Mouse (Mus musculus) ovary, postnatal 14 days (tissue): Measurements from ENCODE around the gene Nme6.
A peak's percentile ranks its signal among the peaks of the same experiment; 100 is the strongest.
"Not testable (repeated sequence)": the region's sequence is repeated elsewhere in the genome, so short reads cannot be mapped to it uniquely, and the experiment has no call there.

ENCODE experiments used
- DNase-seq: peaks from one replicate; pipeline ENCODE4 v3.0.0; 2022; ENCODE audit warnings: low spot score

The Nme6 gene

DNA sequence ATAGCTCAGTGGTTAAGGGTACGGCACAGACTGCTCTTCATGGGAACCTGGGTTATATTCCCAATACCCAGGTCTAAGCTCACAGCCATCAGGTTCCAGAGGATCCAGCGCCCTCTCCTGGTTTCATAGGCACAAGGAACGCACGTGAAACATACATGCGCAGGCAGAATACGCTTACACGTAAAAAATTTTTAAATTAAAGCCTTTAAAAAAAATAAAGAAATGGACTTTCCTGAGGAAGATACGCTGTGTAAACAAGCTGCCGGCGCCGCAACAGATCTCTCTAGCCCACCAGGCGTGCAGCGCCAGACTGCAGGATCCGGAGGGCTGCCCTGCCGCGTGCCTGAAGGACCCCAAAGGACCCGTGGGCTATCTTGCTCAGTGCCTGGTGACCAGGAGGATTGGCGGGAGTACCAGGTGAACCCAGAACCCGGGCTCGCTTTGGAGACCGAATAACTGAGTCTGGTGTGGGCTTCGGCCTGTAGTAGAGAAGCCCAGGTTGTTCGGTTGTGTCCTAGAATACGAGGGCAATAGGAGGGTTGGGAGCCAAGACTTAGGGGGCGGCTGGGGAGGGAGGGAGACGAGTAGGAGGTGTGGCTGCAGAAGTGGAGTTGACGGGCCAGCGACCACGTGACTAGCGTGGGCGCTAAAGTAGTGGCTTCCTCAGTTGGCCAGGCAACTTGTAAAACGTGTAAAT lies at the start of gene Nme6:
TSS of gene Nme6 (plus strand) at position 359 of the 697 bp plus-strand sequence.
- DNase-seq: peak; percentile 89

DNA sequence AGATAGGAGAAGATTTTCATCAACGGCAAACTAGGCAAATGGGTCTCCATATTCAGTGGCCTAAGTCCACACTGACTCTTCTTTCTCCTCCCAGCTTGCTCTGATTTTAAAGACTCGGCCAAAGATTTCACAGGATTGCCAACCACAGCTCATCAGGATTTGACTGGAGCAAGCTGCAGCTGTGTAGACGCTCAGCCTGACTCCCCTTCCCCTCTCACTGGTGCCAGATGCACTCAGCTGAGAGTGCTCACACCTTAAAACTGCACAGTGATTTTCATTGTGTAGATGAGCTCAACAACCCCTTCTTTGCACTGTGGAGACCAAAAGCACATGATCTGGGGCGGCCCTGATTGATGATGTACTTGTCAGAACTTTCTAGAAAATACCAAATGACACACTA lies 42.0 kb upstream of the Nme6 start, which contains the start of gene Fbxw27:
TSS of gene Fbxw27 (minus strand) at position 101 of the 400 bp plus-strand sequence.
- not testable (repeated sequence) for DNase-seq

- no peak for DNase-seq
Observed at GRCm38 (mm10) chr9:109795221-109795620, 37.3 kb upstream of the Nme6 start.

GRCm38 (mm10) chr9:109795811-109796210 lies 36.7 kb upstream of the Nme6 start:
- DNase-seq: no peak

- DNase-seq: no peak
Observed at GRCm38 (mm10) chr9:109798051-109798450, 34.5 kb upstream of the Nme6 start.

- DNase-seq: not testable (repeated sequence)
Observed at GRCm38 (mm10) chr9:109805596-109805995, 27.0 kb upstream of the Nme6 start.

DNA sequence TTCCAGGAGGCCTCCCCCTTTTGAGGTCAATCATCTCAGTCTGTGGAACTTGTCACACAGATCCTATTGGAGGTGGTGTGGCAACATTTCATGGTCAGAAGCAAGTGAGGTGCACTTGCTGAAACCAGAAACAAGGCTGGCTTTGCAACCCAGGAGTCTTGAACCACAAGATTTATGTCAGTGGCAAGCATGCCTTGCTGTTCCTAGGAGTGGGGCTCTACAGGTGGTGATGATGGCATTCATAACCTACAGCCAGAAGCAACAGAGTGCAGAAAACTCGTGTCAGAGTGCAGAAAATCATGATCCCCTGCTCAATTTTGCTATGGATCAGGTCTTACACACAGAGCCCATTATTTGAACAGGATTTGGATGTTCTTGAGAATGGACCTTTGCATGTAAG lies 26.3 kb upstream of the Nme6 start:
- DNase-seq: no peak

GRCm38 (mm10) chr9:109806695-109807293 lies 25.8 kb upstream of the Nme6 start:
- DNase-seq: no peak

DNA sequence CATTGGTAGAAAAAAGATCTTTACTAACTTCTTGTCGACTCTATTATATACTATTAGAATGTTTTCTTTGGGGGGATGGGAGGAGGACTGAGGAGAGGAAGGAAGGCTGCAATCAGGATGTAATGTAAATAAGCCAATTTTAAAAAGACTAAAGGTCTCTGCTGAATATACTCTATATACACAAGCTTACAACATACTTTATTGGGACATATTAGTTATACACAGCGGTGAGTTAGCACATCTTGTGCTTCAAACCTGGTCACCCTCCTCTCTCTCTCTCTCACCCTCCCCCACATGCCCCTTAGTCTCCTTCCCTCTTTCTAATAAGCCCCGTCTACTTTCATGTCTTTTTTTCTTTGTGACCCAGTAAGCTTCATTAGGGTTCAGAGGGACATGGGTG lies 24.7 kb upstream of the Nme6 start:
- DNase-seq: no peak

- DNase-seq: no peak
Observed at GRCm38 (mm10) chr9:109811980-109812379, 20.6 kb upstream of the Nme6 start, which contains the start of gene Spink8. Gene Spink8 (plus strand): TSS chr9:109812280.

DNA sequence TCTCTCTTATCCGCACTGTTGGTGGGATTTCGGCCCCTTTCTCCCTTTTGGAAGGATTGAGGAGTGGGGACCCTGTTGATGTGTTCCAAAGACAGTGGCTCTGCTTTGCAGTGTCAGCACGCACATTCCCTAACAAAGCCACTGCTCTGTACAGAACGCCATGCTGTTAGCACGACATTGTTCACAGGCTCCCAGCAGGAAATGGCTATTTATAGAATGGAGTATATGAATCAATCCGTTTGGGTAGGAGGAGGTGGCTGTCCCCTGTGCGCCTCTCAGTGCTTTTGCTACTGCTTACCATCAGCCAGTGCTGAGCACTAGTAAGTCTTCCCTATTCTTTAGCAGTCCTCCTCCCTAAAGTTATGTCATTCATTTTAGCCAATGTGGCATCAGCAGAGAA lies 19.1 kb upstream of the Nme6 start:
- no peak for DNase-seq

- DNase-seq: no peak
Observed at GRCm38 (mm10) chr9:109816341-109816740, 16.2 kb upstream of the Nme6 start.

DNA sequence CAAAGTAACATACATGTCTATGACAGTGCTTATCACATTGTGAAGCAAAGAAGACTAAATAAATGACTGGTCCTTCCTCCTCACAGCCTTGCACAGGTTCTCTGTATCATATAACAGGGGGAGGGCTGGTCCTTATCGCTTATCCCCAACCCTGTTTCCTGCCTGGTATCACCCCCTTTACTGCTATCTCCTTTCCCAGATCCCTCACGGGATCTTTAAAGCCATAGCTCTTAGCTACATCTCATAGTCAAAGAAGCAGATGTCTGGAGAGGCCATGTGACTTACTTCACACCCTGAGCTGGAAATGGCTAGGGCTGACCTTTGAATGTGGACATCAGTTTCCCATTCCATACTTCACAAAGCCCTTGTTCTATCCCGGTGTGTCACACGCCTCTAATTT lies 6.8 kb upstream of the Nme6 start:
- DNase-seq: no peak

DNA sequence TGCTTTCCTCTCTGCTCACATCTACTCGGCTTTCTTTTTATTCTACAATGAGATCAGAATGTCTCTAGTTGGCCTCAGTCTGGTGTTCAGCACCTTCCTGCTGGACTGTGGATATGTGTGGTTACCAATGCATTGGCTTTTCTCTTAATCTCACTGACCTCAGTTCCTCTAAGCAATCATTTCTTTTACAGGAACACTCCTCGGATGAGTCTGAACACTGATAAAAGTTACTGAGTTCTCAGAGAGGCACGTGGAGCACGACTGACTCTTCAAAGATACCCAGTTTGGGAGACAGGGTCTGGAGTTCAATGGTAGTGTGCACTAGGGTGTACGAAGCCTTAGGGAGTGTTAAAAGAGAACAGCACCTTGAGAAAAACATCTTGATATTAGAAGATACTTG lies 6.4 kb upstream of the Nme6 start:
- DNase-seq: no peak

DNA sequence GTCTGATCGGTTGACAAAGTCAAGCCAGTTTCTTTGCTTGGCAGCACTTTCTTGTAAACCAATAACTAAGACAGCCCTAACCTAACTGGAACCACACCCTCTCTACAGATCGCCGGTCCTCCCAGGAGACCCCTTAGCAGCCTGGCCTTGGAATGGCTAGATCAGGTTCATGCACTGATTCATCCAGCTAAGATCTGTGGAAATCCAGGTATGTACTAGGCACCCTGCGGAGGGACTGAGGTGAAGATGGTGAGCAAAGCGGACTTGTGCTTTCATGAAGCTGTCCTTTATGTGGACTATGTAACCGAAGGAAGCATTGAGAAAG lies 501 bp downstream of the Nme6 start:
- DNase-seq: peak; percentile 7

DNA sequence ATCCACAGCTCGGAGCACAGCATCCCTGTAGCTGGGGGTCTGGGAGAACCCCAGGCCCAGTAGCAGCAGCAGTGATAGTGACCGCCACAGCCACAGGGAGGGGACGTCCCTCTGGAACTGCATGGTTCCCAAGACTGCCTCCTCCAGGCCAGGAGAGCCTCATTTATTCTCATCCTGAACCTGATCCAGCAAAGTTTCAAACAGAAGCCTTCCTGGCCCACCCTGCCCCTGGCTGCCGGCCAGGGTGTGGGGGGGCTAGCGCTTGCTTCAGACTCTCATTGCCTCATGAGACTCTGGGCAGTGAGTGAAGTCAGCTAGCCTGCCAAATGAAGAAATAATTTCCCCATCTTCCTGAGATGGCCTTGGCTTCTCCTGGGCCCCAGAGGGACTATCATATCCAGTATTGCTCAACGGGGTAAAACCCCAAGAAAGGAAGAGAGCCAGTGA lies 16.8 kb downstream of the Nme6 start, which contains the start of gene Camp:
TSS of gene Camp (minus strand) at position 306 of the 447 bp plus-strand sequence.
- DNase-seq: peak; percentile 52

- no peak for DNase-seq
Observed at GRCm38 (mm10) chr9:109850099-109850498, 17.6 kb downstream of the Nme6 start.

DNA sequence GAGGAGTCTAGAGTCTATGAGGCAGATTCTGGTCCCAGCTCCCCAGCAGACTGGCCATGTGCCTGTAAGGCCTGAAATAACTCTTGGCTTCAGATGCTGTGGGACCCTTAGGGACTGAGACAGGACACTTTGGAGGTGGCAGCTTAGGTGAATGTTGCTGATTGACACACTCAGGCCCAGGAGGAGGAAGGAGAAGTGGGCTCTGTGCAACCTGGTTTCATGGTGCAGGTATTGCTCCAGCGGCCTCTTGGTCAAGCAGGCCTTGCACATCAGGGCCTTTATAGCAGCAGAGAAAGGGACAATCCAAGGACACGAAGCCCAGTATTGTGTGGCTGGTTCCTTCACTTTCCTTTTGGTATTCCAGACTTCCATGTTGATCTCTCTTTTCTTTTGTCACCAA lies 21.8 kb downstream of the Nme6 start:
- DNase-seq: no peak

- no peak for DNase-seq
Observed at GRCm38 (mm10) chr9:109855947-109856346, 23.4 kb downstream of the Nme6 start.

GRCm38 (mm10) chr9:109862397-109863044 lies 30.0 kb downstream of the Nme6 start:
- peak; percentile 85 for DNase-seq

GRCm38 (mm10) chr9:109863085-109863484 lies 30.5 kb downstream of the Nme6 start:
- DNase-seq: no peak

DNA sequence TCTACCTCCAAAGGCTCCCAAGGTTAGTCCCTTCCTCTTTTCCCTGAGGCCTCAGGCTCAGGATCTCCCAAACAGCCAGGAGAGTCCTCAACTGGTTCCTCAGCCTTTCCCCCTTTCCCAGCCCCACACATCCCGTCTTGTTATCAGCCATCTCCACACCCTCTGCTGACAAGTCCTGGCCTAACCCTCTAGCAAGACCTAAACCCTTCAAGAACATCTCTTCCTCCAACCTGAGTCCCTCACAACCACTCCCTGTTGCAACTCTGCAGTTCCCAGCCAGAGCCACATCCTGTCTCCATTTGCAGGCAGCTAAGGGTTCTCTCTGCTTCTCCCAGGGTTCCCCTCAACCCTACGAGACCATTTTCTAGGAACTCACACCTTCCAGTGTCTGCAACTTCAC lies 33.7 kb downstream of the Nme6 start:
- DNase-seq: no peak

DNA sequence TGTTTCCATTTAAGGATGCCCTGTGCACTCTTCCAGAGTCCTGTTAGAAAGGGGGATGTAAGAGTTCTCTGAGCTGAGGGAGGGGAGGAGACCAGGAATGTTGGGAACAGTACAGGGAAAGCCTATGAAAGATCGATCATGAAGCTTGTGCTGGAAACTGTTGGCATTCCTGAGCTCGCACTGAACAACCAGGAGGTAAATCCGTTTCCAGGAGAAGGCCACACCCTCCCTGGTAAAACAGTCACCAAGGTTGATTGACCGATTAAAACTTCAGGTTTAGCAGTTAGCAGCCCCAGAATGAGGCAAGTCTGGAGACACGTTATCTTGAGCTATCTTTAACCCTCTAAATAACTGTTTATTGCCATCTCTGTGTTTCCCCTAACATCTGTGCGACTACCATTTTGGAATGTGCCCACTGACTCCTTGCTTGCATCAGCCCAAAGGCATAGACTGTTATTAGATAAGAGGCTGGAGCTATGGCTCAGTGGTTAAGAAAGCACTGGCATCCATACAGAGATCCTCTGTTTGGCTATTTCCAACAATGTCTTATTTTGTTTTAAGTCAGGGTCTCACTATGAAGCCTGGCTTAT lies 38.5 kb downstream of the Nme6 start:
- DNase-seq: no peak
